Mouse (Mus musculus): ENCODE results near the gene Casz1. TPM values are rescaled to one million over a fixed set of nuclear protein-coding genes. Genes with fewer than 3 reads are reported as not detected.

The Casz1 gene
- total RNA-seq, 2 experiments from 2014 or later: 1.1 to 1.8 TPM

DNA sequence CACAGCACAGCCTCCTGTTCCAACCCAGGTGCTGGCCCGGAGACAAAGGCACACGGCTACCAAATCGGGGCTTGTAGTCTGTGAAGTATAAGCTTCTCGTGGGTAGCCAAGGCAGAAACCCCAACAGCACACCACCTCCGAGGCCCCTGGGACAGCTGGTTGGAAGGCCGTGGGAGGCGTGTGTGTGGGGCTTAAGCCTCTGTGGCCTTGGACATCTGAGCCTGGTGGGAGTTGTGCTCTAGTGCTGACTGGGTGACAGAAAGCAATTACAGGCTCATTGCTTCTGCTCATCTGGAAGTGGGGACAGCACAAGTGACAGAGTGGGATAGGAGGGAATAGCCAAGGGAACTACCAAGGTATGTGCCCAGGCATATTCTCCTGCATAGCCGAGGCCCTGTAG is 119.7 kb downstream of the Casz1 start:
- intact Hi-C loops (cut with DNase I): no loop called here
- DNase-seq (ENCODE audit: low spot score in 2 of 2): no peak

DNA sequence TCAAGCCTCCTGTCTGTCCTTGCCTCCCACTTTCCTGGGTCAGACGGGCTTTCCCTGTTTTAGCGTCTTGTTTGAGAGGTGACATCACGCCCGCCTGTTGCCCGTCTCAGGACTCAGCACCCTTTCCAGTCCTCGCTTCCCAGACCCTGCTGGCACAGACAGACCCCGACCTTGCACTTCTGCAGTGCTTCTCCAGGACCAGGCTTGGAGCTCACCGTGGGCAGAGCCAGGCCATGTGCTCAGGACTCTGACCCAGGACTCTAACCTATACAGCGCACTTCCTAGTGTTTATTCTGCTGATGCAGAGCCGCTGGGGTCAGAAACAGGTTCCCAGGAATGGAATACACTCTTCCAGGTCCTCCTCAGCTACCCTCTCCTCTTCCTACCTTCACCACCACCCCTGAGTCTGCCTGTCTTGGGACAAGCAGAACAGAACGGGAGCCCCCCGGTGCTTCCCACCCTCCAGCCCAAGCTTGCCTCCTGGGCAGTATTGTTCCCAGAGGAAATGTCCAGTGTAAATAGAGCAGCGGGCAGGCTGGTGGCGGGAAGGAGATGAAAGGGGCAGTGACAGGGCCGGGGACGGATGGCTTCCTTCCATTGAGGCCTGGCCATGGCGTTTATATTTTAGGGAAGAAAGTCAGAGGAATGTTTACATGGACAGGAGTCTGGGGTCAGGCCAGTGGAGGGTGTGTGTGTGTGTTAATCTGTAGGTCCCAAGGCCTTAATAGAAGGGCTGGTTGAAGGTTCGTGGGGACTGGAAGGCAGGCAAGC is 121.5 kb downstream of the Casz1 start:
- DNase-seq (ENCODE audit: low spot score in 2 of 2): no peak

DNA sequence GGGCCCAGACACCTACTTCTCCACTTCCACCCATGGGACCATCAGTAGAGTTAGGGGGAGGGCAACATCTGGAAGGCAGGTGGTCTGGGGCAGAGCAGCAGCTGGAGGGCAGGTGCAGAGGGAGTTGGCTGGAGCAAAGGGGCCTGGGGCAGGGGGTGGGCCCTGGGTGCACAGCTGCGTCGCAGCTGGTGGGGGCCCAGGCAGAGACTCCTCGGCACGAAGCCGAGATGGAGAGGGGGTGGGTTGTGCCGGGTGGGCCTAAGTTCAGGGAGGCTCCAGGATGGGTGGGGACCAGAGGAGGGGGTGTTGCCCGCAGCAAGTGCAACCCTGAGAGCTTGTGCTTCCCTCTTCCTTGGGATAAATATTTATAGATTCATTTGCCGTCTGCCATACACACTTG is 122.2 kb downstream of the Casz1 start:
- intact Hi-C loops (cut with DNase I): no loop called here

More for the DNA sequence above, 121.5 kb downstream of the Casz1 start:
- intact Hi-C loops (cut with DNase I): no loop called here

DNA sequence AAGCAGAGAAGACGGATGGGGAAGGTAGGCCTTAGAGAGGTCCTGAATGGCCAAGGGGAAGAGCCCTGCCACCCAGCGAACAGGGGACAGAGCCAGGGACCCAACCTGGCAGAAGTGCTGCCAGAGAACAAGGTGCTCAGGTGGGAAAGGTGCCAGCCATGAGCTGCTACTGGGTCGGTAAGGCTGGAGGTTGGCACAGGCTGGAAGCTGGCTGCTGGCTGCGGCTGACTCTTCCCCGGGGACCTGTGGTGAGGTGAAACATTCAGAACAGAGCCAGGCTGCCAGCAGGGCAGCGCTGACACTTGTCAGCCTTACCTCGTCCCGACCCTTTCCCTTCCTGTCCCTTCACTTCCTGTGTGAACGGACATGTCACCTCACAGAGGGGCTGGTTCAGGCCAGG is 124.1 kb downstream of the Casz1 start:
- intact Hi-C loops (cut with DNase I): no loop called here
- no peak for DNase-seq (ENCODE audit: low spot score in 2 of 2)

More for the DNA sequence above, 122.2 kb downstream of the Casz1 start:
- no peak for DNase-seq (ENCODE audit: low spot score in 2 of 2)

DNA sequence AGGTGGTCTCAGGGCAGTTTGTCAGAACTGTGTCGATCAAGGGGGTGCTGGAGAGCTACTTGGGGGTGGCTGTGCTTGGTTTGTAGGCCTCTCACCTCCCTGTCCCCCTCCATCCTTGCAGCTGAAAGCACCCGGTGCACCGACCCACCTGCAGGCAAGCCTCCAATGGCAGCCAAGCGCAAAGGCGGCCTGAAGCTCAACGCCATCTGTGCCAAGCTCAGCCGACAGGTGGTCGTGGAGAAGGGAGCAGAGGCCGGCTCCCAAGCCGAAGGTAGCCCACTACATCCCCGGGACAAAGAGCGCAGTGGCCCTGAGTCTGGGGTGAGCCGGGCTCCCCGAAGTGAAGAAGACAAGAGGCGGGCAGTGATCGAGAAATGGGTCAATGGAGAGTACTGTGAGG is 124.6 kb downstream of the Casz1 start:
- intact Hi-C loops (cut with DNase I): no loop called here
- no peak for DNase-seq (ENCODE audit: low spot score in 2 of 2)

DNA sequence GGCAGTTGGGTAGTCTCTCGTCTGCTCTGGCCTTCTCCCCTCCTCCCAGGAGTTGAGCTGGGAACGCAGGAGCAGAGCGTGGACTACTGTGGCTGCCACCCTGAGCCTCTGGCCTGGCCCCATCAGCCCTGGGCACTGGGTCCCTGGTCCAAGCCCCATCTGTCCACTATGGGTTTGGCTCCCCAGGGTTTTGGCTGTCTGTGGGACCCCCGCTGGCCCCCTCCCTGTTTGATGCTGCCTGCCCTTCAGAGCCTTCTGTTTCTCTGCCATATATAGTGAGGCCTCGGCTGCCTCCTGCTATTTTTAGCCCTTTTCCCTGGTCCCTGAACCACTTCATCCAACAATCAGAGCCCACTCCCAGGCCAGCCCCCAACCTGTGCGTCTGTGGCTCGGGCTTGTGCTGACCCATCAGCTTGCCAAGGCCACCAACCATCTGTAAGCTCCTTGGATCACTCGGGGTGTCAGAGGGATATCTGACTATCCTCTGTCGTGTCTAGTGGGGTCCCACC is 126.5 kb downstream of the Casz1 start:
- no peak for DNase-seq (ENCODE audit: low spot score in 2 of 2)
- intact Hi-C loops (cut with DNase I): no loop called here

DNA sequence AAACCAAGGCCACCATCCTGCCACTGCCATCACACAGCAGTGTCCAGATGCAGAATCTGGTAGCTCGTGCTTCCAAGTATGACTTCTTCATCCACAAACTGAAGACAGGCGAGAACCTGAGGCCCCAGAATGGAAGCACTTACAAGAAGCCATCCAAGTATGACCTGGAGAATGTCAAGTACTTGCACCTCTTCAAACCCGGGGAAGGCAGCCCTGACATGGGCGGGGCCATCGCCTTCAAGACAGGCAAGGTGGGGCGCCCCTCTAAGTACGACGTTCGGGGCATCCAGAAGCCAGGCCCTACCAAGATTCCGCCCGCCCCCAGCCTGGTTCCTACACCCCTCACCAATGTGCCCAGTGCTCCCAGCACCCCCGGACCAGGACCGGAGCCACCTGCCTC is 128.9 kb downstream of the Casz1 start:
- no peak for DNase-seq (ENCODE audit: low spot score in 2 of 2)
- intact Hi-C loops (cut with DNase I): no loop called here

DNA sequence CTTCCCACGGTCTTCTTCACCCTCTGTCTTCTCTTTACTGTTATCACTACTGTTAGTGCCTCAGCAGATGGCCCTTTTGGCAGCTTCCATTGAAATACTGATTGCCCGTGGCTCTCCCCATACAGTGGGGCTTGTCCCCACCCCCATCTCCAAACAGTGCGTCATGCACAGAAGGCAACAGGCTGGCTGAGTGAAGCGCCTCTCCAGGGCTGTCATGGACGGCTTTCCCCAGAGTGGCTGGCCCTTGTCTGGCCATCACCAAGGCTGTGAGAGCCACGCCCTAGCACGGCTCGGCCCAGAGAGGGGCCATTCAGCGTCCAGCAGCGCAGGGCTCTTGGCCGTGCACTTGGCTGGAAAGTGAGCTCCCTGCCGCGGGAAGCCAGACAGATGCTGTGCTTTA is 131.0 kb downstream of the Casz1 start:
- intact Hi-C loops (cut with DNase I): no loop called here
- no peak for DNase-seq (ENCODE audit: low spot score in 2 of 2)

DNA sequence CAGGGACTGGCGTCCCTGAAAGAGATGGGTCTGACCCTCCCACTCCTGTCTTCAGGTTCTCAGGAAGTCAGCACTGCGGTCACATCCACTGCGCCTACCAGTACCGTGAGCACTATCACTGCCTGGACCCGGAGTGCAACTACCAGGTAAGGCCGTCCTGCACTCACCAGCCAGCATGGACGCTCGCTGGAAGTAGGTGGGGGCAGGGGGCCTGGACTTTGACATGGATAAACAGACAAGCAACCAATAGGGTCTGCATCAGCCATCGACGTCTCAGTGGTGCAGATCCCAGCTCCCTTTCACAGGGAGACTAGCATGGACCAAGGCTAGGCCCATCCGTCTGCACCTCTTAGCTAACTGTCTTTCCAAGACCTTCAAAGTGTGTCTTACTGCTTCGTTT is 131.9 kb downstream of the Casz1 start:
- intact Hi-C loops (cut with DNase I): no loop called here
- no peak for DNase-seq (ENCODE audit: low spot score in 2 of 2)

DNA sequence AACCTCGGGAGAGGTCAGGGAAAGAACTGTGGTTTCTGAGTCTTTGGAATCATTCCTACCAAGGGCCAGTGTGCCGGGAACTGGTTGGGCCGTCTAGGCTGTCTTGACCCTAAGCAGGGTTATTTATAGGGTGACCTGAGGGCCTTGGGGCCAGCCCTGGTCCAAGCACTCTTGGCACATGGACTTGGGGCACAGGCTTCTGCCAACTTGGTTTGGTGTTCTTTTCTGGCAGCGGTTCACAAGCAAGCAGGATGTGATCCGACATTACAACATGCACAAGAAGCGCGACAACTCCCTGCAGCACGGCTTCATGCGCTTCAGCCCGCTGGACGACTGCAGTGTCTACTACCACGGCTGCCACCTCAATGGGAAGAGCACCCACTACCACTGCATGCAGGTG is 132.5 kb downstream of the Casz1 start:
- intact Hi-C loops (cut with DNase I): no loop called here
- DNase-seq (ENCODE audit: low spot score in 2 of 2): no peak

DNA sequence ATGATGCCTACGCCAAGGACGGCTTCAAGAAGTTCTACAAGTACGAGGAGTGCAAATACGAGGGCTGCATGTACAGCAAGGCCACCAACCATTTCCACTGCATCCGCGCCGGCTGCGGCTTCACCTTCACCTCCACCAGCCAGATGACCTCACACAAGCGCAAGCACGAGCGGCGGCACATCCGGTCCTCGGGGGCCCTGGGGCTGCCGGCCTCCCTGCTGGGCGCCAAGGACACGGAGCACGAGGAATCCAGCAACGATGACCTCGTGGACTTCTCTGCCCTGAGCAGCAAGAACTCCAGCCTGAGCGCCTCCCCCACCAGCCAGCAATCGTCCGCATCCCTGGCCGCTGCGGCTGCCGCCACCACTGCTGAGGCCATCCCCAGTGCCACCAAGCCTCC is 134.3 kb downstream of the Casz1 start:
- intact Hi-C loops (cut with DNase I): no loop called here
- DNase-seq (ENCODE audit: low spot score in 2 of 2): no peak

DNA sequence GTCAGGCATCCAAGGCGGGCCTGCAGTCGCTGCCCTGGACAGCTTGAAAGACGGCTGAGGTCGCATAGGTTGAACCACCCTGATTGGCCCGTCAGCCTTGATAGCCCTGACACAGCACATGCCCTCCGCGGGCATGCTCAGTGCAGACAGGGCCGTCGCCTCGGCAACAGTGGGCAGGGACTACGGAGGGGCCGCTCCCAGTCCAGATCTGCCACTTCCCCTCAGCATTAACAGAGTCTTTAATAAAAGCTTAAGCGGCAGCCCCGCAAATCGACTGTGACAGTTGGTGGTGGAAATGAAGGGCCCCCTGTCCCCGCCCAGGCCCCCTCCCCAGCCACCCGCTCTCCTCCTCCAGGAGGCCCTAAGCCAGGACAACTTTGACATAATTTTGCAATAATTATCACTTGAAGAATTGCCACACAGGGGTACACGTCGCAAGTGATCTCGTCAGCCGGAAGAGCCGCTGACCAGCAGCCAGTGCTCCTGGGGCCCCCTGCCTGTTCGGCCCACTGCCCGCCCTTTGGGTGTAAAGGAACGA is 136.5 kb downstream of the Casz1 start:
- DNase-seq (ENCODE audit: low spot score in 2 of 2): no peak
- intact Hi-C loops (cut with DNase I): no loop called here

DNA sequence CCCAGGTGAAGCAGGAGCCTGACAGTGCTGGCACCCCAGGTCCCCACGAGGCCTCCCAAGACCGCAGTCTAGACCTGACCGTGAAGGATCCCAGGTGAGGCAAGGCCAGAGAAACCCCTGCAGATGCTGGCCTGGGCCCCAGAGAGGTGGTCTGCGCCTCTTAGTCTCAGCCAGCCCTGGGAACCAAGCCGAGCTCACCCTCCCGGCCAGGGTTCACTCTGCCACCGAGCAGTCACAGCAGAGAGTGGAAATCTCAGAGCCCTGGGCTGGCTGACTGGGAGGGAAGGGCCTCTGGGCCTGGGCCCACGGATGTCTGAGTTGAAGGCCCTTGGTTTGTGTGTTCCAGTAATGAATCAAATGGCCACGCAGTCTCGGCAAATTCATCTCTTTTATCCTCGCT is 137.1 kb downstream of the Casz1 start:
- DNase-seq (ENCODE audit: low spot score in 2 of 2): no peak
- intact Hi-C loops (cut with DNase I): no loop called here

DNA sequence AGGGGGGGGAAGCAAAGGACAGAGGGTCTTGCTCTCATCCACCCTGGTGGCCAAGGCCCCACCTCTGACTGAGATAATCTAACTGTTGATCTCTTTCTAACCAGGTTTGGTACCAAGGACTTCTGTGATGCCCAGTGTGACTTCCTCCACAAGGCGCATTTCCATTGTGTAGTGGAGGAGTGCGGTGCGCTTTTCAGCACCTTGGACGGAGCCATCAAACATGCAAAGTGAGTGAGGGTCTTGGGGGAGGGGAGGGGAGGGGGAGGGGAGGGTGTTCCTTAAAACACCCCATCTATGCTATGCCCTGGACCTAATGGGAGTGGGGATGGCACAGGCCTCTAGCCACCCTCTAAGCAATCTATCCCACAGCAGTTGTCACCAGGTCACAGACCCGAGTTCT is 138.9 kb downstream of the Casz1 start:
- DNase-seq (ENCODE audit: low spot score in 2 of 2): no peak
- intact Hi-C loops (cut with DNase I): no loop called here

DNA sequence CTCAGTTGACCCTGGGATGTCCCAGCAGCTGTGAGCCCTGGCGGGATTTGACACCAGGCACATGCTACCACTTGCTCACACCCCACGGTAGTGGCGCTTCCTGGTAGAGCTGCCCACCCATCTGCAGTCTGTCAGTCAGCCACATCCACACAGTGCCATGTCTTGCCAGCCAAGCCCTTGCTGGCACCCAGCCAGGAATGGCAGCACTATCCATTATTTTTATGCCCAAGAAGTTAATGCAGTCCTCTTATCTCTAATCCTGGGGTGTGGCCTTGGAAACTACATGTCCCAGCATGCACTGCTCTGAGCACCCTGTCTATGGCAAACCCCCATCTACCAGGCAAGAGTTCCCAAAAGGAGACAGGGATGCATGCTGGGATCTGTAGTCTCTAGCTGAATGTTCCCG is 141.2 kb downstream of the Casz1 start:
- intact Hi-C loops (cut with DNase I): no loop called here
- DNase-seq (ENCODE audit: low spot score in 2 of 2): peak in 1 of 2 experiments; percentile 25

DNA sequence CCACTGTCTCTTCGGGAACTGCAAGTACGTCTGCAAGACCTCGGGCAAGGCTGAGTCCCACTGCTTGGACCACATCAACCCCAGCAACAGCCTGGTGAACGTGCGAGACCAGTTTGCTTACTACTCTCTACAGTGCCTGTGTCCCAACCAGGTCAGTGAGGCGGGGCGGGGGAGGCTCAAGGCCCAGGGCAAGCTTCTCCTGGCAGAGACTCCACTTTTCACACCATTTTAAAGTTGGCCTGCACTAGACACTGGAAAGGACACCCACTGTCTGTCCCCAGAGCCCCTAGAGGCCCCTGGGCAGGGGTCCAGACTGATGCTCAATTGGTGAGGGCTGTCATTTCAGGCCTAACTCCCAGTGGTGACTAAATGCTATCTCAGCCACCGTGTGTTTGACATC is 141.8 kb downstream of the Casz1 start:
- intact Hi-C loops (cut with DNase I): no loop called here
- no peak for DNase-seq (ENCODE audit: low spot score in 2 of 2)

DNA sequence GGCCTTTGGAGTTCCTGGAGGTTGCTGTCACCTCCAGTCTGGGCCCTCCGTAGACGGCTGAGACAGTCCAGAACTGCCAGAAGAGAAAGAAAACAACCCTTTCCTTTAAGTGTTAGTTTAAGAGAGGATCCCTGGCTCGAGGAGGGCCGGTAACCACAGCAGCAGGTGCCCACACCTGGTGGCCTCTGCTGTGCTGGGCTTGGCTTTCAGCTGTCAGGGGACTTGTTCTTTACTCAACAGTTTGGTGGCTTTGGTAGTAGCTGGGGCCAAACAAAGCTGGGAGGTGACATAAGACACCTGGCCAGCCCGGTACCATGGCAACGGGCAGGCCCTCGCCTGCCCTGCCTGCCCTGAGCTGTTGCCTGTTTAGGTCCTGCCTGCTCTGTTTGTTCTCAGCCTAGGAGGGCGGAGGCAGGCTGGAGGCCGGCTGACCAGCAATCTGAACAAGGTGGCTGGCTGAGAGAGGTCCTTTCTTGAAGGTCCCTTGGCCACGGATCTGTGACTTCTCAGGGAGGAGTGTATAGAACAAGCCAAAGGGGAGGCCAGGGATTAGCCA is 143.7 kb downstream of the Casz1 start:
- DNase-seq (ENCODE audit: low spot score in 2 of 2): no peak
- intact Hi-C loops (cut with DNase I): no loop called here

DNA sequence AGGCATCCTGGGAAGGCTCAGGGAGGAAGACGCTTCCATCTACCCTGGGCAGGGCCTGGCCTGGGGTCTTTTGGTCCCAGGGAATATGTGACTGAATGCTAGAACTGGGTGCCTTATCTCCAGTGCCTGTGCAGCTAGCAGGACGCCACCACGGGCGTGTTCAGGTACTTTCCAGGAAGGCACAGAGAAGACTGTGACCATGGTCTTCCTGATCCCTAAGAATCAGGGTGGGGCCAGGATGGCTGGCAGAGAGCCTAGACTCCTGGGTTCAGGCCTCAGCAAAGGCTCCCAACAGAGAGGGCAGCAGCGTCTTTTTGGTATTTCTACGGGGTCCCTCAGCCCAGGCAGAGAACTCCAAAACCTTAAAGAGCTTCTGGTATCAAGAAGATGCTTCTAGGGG is 146.3 kb downstream of the Casz1 start:
- intact Hi-C loops (cut with DNase I): no loop called here
- no peak for DNase-seq (ENCODE audit: low spot score in 2 of 2)

DNA sequence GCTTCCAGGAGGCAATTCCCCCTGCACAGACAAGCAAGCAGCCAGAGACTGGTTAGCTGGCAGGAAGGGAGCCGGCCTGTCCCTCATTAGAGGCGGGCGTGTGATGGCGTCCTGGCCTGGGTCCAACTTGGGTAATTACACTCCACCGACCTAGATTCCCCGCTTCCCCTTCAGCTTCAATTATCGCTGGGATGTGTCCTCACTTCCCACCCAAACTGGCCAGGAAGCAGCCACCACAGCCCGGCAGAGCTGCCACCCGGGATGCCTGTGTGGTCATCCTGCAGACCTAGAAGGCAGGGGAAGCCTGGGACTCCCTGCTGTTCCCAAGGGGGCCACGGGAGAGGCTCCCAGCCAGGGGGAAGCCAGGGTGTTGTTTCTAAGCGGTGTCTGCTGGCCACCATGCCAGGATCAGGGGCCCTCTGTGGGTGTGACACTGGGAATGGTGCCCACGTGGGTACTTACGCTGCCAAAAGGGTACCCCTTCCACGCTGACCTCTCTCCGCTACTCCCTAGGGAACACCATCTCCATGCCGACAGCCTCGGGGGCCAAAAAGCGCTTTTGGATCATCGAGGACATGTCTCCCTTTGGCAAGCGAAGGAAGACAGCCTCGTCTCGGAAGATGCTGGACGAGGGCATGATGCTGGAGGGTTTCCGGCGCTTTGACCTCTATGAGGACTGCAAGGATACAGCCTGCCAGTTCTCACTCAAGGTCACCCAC is 146.9 kb downstream of the Casz1 start:
- intact Hi-C loops (cut with DNase I): no loop called here
- DNase-seq (ENCODE audit: low spot score in 2 of 2): peak; percentile 52 to 54

DNA sequence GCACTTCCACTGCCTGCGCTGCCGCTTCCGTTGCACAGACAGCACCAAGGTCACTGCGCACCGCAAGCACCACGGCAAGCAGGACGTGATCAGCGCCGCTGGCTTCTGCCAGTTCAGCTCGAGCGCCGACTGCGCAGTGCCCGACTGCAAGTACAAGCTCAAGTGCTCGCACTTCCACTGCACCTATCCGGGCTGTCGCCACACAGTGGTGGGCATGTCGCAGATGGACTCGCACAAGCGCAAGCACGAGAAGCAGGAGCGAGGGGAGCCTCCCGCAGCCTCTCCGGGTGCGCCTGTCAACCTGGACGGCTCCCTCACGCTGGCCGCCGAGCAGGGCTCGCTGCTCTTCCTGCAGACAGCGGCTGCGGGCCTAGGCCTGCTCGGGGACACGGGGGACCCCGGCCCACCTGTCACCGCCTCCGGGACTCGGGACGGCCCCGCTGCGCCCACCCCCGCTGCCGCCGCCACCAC is 147.6 kb downstream of the Casz1 start:
- intact Hi-C loops (cut with DNase I): no loop called here

More for the DNA sequence above, 147.6 kb downstream of the Casz1 start:
- peak; percentile 60 to 71 for DNase-seq (ENCODE audit: low spot score in 2 of 2)
